Comparison of ENCODE assay signal across 16 mouse cellular contexts in genomic region chr10:13244192-13244591, GRCm38 (mm10). TPM values are rescaled to one million over a fixed set of nuclear protein-coding genes. Genes with fewer than 3 reads are reported as not detected.
DNase-seq lines count a peak whose midpoint lies in the region; ATAC-seq and TF ChIP-seq lines count a peak whose summit lies in the region.
"Had no signal": no experiment of that assay in that cellular context is flagged by ENCODE, and none has a peak within 500 bp of the region (broad histone marks: within the 10 kb centered on the region; RNA-seq: fewer than 3 reads in every experiment).

No protein-coding gene starts in this region.

- H3K4me1 ChIP-seq in heart, embryonic 11.5 days (ENCODE audit: control insufficient read depth, insufficient read depth, low read length) = peaks cover 23% of the 10 kb centered on the region
- no peaks in the 10 kb centered on the region; the same call in 1 of the 2 replicates for H3K4me1 ChIP-seq in kidney, embryonic 14.5 days (ENCODE audit: control insufficient read depth, insufficient read depth, low read length)
- peaks cover 4% of the 10 kb centered on the region; the same call in 1 of the 2 replicates for H3K4me1 ChIP-seq in embryonic facial prominence, embryonic 10.5 days
- no peaks in the 10 kb centered on the region; the same call in 1 of the 2 replicates for H3K4me1 ChIP-seq in heart, postnatal 0 days (ENCODE audit: control insufficient read depth, insufficient read depth)
- H3K4me1 ChIP-seq: forebrain, embryonic 15.5 days; liver, embryonic 13.5 days; neural tube, embryonic 13.5 days had no signal

- intact Hi-C loops in heart, postnatal 36 days (cut with DNase I) = no loop called here

- no peak for TF ChIP-seq CTCF in heart, postnatal 0 days (IDR thresholded peaks at IDR 0.05; ENCODE audit: low read depth)

- peak overlapping the region; percentile 57 for H3K27ac ChIP-seq in heart, embryonic 11.5 days (ENCODE audit: low read depth, low read length)
- H3K27ac ChIP-seq in kidney, embryonic 14.5 days (ENCODE audit: low read depth, low read length) = no peak overlapping the region
- H3K27ac ChIP-seq in embryonic facial prominence, embryonic 10.5 days (replicated peaks) = peak overlapping the region; percentile 51; the same call in 1 of the 2 replicates
- H3K27ac ChIP-seq in heart, postnatal 0 days (ENCODE audit: low read depth) = peak overlapping the region; percentile 25; the same call in 1 of the 2 replicates
- H3K27ac ChIP-seq: forebrain, embryonic 15.5 days; gastrocnemius, adult 2 months; liver, embryonic 13.5 days; neural tube, embryonic 13.5 days had no signal

- 17% methylated on average over 3 of the region's 3 CpGs for WGBS in heart, embryonic 11.5 days (ENCODE audit: insufficient replicate concordance)
- 47% methylated on average over 3 of the region's 3 CpGs for WGBS in kidney, embryonic 14.5 days
- WGBS in embryonic facial prominence, embryonic 10.5 days = 45% methylated on average over 3 of the region's 3 CpGs
- 31% methylated on average over 3 of the region's 3 CpGs for WGBS in heart, postnatal 0 days

- no peak for ATAC-seq in heart, embryonic 11.5 days (replicated peaks; ENCODE audit: insufficient number of reproducible peaks, low FRiP score, low TSS enrichment)
- no peak for ATAC-seq in kidney, embryonic 14.5 days (ENCODE audit: low FRiP score, low TSS enrichment)
- ATAC-seq in heart, postnatal 0 days (ENCODE audit: insufficient read depth, low read depth) = no peak
- ATAC-seq: forebrain, embryonic 15.5 days; hindbrain, embryonic 16.5 days had no signal

- H3K36me3 ChIP-seq in heart, embryonic 11.5 days (ENCODE audit: control insufficient read depth, insufficient read depth, low read length) = peaks cover 14% of the 10 kb centered on the region
- H3K36me3 ChIP-seq in kidney, embryonic 14.5 days (ENCODE audit: control insufficient read depth, insufficient read depth, low read length) = peaks cover 17% of the 10 kb centered on the region; the same call in 1 of the 2 replicates
- H3K36me3 ChIP-seq in embryonic facial prominence, embryonic 10.5 days (replicated peaks) = peaks cover 46% of the 10 kb centered on the region
- H3K36me3 ChIP-seq in heart, postnatal 0 days (replicated peaks; ENCODE audit: control insufficient read depth, insufficient read depth, low read length) = peaks cover 67% of the 10 kb centered on the region
- H3K36me3 ChIP-seq: forebrain, embryonic 15.5 days; liver, embryonic 13.5 days had no signal

- H3K4me2 ChIP-seq in heart, embryonic 11.5 days = no peak overlapping the region
- H3K4me2 ChIP-seq in kidney, embryonic 14.5 days (replicated peaks; ENCODE audit: low read depth, low read length) = no peak overlapping the region
- H3K4me2 ChIP-seq in heart, postnatal 0 days (ENCODE audit: low read depth, low read length) = no peak overlapping the region
- H3K4me2 ChIP-seq: forebrain, embryonic 15.5 days; liver, embryonic 13.5 days; neural tube, embryonic 13.5 days had no signal

- TF ChIP-seq EP300 in heart, postnatal 0 days (IDR thresholded peaks at IDR 0.05; ENCODE audit: low read depth) = no peak

- no peaks in the 10 kb centered on the region for H3K9me3 ChIP-seq in heart, embryonic 11.5 days (replicated peaks; ENCODE audit: control insufficient read depth, low read length)
- no peaks in the 10 kb centered on the region for H3K9me3 ChIP-seq in kidney, embryonic 14.5 days (ENCODE audit: control insufficient read depth, low read length)
- no peaks in the 10 kb centered on the region for H3K9me3 ChIP-seq in embryonic facial prominence, embryonic 10.5 days
- no peaks in the 10 kb centered on the region for H3K9me3 ChIP-seq in heart, postnatal 0 days (replicated peaks; ENCODE audit: control insufficient read depth, low read length)
- H3K9me3 ChIP-seq: forebrain, embryonic 15.5 days; liver, embryonic 13.5 days; megakaryocyte, embryonic 14.5 days; neural tube, embryonic 13.5 days had no signal

- no peak overlapping the region for H3K4me3 ChIP-seq in heart, embryonic 11.5 days (ENCODE audit: low read depth, low read length)
- H3K4me3 ChIP-seq in kidney, embryonic 14.5 days (ENCODE audit: low read length) = no peak overlapping the region
- no peak overlapping the region for H3K4me3 ChIP-seq in embryonic facial prominence, embryonic 10.5 days
- H3K4me3 ChIP-seq in heart, postnatal 0 days (ENCODE audit: low read depth, low read length) = no peak overlapping the region
- H3K4me3 ChIP-seq: forebrain, embryonic 15.5 days; gastrocnemius, adult 2 months; liver, embryonic 13.5 days; megakaryocyte, embryonic 14.5 days; neural tube, embryonic 13.5 days had no signal

- no peak for DNase-seq in heart, postnatal 36 days
- DNase-seq in kidney, postnatal 10 days = peak; percentile 24
- no peak for DNase-seq in embryonic facial prominence, embryonic 10.5 days (ENCODE audit: low spot score)
- no peak for DNase-seq in heart, postnatal 0 days (ENCODE audit: low spot score)
- DNase-seq in c-Kit-positive CD71-positive TER-119-positive erythroid progenitor cells, embryonic 14.5 days (ENCODE audit: low spot score) = no peak
- DNase-seq: adrenal gland, postnatal 10 days; cerebellum, adult 9-11 months; gastrocnemius, adult 2 months; liver, embryonic 13.5 days; thymus, adult 18-20 months had no signal

- no peak overlapping the region; the same call in 1 of the 2 replicates for H3K9ac ChIP-seq in heart, embryonic 11.5 days (ENCODE audit: low read depth, low read length)
- H3K9ac ChIP-seq in kidney, embryonic 14.5 days (ENCODE audit: low read depth, low read length) = no peak overlapping the region
- no peak overlapping the region for H3K9ac ChIP-seq in heart, postnatal 0 days (replicated peaks; ENCODE audit: low read depth, low read length)
- H3K9ac ChIP-seq: forebrain, embryonic 15.5 days; liver, embryonic 13.5 days; neural tube, embryonic 13.5 days had no signal

- H3K27me3 ChIP-seq in heart, embryonic 11.5 days (ENCODE audit: control insufficient read depth, insufficient read depth, low read length) = no peaks in the 10 kb centered on the region
- H3K27me3 ChIP-seq in kidney, embryonic 14.5 days (ENCODE audit: control insufficient read depth, insufficient read depth, low read length) = no peaks in the 10 kb centered on the region
- no peaks in the 10 kb centered on the region for H3K27me3 ChIP-seq in embryonic facial prominence, embryonic 10.5 days (replicated peaks; ENCODE audit: low read depth, poor library complexity, severe bottlenecking)
- no peaks in the 10 kb centered on the region for H3K27me3 ChIP-seq in heart, postnatal 0 days (ENCODE audit: control insufficient read depth, insufficient read depth, low read length)
- H3K27me3 ChIP-seq: forebrain, embryonic 15.5 days; liver, embryonic 13.5 days; neural tube, embryonic 13.5 days had no signal

RNA-seq across cellular contexts. Expression of gene Ltv1, which starts 51.2 kb away (rescaled TPM):
- 60.0 and 65.2 TPM in 2 replicates for polyA plus RNA-seq in heart, embryonic 11.5 days (2014; fragmentation: Nextera tagmentation; extraction: Ambion mirVana)
- total RNA-seq in heart, postnatal 36 days (2021) = 10 to 100 TPM; 19.3 to 26.7 TPM
- polyA plus RNA-seq in kidney, embryonic 14.5 days (2014; fragmentation: Nextera tagmentation; extraction: Ambion mirVana) = 62.5 and 73.4 TPM in 2 replicates
- polyA plus RNA-seq in embryonic facial prominence, embryonic 10.5 days (2016; fragmentation: Nextera tagmentation; extraction: Ambion mirVana) = 70.9 and 72.0 TPM in 2 replicates
- 16.2 and 28.3 TPM in 2 replicates for total RNA-seq in heart, postnatal 0 days (2014; rRNA removed; ENCODE audit: low replicate concordance)
- 31.5 and 34.8 TPM in 2 replicates for polyA plus RNA-seq in heart, postnatal 0 days (2015; fragmentation: Nextera tagmentation; extraction: Ambion mirVana)
